Mouse (Mus musculus) midbrain, embryonic 16.5 days (tissue): ENCODE measurements around the gene Ergic1. TPM values are rescaled to one million over a fixed set of nuclear protein-coding genes. Genes with fewer than 3 reads are reported as not detected.

Experiments
- ATAC-seq: fragments of 200-750 bp; cut with Nextera tagmentation; 2 replicates; pipeline ENCODE4 v1.8.0; 2017; ENCODE audit warnings: moderate TSS enrichment
- H3K27ac ChIP-seq: fragments of 300-500 bp; sonication (generic); 2 replicates; pipeline ENCODE4 v1.5.1; 2014; ENCODE audit warnings: mild to moderate bottlenecking, low read length, mixed read lengths
- H3K27me3 ChIP-seq: fragments of 300-500 bp; sonication (generic); 2 replicates; pipeline ENCODE4 v1.6.1; 2014; ENCODE audit warnings: low read depth, low read length, mixed read lengths; ENCODE audit not compliant: control insufficient read depth, insufficient read depth
- H3K36me3 ChIP-seq: fragments of 300-500 bp; sonication (generic); 2 replicates; pipeline ENCODE4 v1.6.1; 2014; ENCODE audit warnings: mild to moderate bottlenecking, low read length, moderate library complexity, mixed read lengths; ENCODE audit not compliant: control insufficient read depth, insufficient read depth
- H3K4me1 ChIP-seq: fragments of 300-500 bp; sonication (generic); 2 replicates; pipeline ENCODE4 v1.6.1; 2014; ENCODE audit warnings: mild to moderate bottlenecking, low read length, mixed read lengths; ENCODE audit not compliant: control insufficient read depth, insufficient read depth
- H3K4me2 ChIP-seq: fragments of 300-500 bp; sonication (generic); 2 replicates; pipeline ENCODE4 v1.6.1; 2014; ENCODE audit warnings: mild to moderate bottlenecking, low read length, mixed read lengths
- H3K4me3 ChIP-seq: fragments of 300-500 bp; sonication (generic); 2 replicates; pipeline ENCODE4 v1.5.1; 2014; ENCODE audit warnings: low read depth, mild to moderate bottlenecking, low read length, moderate library complexity, mixed read lengths
- H3K9ac ChIP-seq: fragments of 300-500 bp; sonication (generic); 2 replicates; pipeline ENCODE4 v1.6.1; 2014; ENCODE audit warnings: low read depth, low read length, mixed read lengths
- H3K9me3 ChIP-seq: fragments of 300-500 bp; sonication (generic); replicated peaks from 2 replicates; pipeline ENCODE4 v1.6.1; 2014; ENCODE audit warnings: mild to moderate bottlenecking, low read length, mixed read lengths; ENCODE audit not compliant: control insufficient read depth, poor library complexity, severe bottlenecking
- WGBS: fragments of 180-500 bp; shearing (Covaris S2); extraction: QIAGEN DNeasy Blood & Tissue Kit; methylation state at CpG from one replicate; pipeline ENCODE4 v1.1.7; 2014; 5-methylcytosine and 5-hydroxymethylcytosine counted together
- polyA plus RNA-seq: library from polyadenylated mRNA; unstranded; fragments of >200 nt; fragmentation: Nextera tagmentation; extraction: Ambion mirVana; gene quantifications from 2 replicates; pipeline ENCODE4 v1.2.1, GENCODE M21; 2015

Gene Ergic1
- polyA plus RNA-seq, 1 experiment from 2014 or later = 103 TPM

DNA sequence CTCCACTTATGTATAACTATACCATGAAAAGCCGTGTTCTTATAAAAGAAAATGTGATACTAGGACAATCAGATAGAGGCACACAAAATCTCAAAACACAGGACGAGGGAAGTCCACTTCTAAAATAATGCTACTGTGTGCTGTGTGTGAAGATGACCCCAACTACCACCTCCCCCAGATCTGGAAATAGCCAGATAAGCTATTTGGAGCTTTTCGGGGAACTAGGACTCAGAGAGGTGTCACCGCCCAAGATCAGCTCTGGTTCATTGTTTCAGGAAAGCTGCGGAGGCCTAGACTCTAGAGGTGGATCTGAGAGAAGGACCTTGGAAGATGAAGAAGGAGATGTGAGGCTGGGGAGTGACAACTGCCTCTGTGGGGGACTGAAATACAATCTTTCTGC, 26.6 kb upstream of the Ergic1 start:
- Histone ChIP-seq H3K36me3 (no peaks in the 10 kb centered on the region), H3K9ac (no peak overlapping the region), H3K9me3 (no peaks in the 10 kb centered on the region), H3K27me3 (no peaks in the 10 kb centered on the region), H3K4me2 (no peak overlapping the region), H3K4me1 (no peaks in the 10 kb centered on the region), H3K4me3 (no peak overlapping the region), H3K27ac (no peak overlapping the region)
- 82% methylated on average over 5 of the region's 5 CpGs for WGBS
- ATAC-seq = no peak

DNA sequence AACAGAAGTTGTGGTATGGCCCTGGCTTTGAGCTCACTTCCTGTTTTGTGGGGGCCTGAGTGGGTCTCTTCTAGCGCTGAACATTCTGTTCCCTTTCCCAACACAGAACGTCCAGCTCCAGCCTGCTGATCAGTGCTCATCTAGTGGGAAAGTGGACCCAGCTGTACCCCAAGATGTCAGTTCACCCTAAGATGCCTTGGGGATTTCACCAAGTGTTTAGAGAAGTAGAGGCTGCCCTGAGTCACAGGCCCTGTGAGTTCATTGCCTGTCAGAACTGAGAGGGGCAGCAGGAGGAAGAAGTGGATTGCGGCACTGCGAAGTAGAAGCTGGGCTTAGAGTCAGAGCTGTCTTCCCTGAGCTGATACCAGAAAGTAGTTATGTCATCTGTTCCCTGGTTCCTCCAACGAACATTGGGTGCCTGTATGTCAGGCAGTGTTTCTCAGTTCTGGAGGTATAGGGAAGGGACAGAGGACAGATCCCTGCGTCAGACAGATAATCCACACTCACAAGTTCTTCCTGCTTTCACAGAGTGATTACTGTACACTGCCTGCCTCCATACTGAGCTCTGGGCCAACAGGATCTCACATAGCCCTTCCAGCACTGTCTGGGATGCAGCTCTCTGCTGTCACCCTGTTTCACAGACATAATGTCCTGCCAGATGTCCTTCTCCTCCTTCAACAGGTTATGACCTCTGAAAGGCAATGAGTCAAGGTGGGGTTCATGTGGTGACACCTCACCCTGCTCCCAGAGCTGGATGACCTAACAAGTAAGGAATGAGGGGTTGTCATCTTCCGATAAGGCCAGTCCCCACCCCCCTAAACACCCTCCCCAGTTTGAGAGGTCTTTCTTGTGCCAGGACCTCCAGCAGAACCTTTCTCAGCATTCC, 25.8 kb upstream of the Ergic1 start:
- ATAC-seq = no peak
- no peaks in the 10 kb centered on the region for H3K4me1 ChIP-seq
- H3K9ac ChIP-seq = no peak overlapping the region

GRCm38 (mm10) chr17:26537722-26538471, 23.4 kb upstream of the Ergic1 start:
- no peaks in the 10 kb centered on the region for H3K36me3 ChIP-seq
- H3K4me1 ChIP-seq = no peaks in the 10 kb centered on the region
- no peak overlapping the region for H3K4me2 ChIP-seq
- WGBS = 32% methylated on average over 6 of the region's 6 CpGs
- no peak for ATAC-seq
- H3K27me3 ChIP-seq = no peaks in the 10 kb centered on the region
- H3K9me3 ChIP-seq = no peaks in the 10 kb centered on the region
- no peak overlapping the region for H3K27ac ChIP-seq
- H3K4me3 ChIP-seq = no peak overlapping the region
- H3K9ac ChIP-seq = no peak overlapping the region

More for the DNA sequence above, 25.8 kb upstream of the Ergic1 start:
- Histone ChIP-seq H3K4me3 (no peak overlapping the region), H3K27ac (no peak overlapping the region), H3K9me3 (no peaks in the 10 kb centered on the region), H3K36me3 (no peaks in the 10 kb centered on the region), H3K4me2 (no peak overlapping the region), H3K27me3 (no peaks in the 10 kb centered on the region)
- WGBS = 80% methylated on average over 7 of the region's 7 CpGs

GRCm38 (mm10) chr17:26540083-26540482, 21.2 kb upstream of the Ergic1 start:
- Histone ChIP-seq H3K4me1 (no peaks in the 10 kb centered on the region), H3K27ac (no peak overlapping the region), H3K4me2 (no peak overlapping the region), H3K9me3 (no peaks in the 10 kb centered on the region), H3K9ac (no peak overlapping the region), H3K4me3 (no peak overlapping the region), H3K36me3 (no peaks in the 10 kb centered on the region), H3K27me3 (no peaks in the 10 kb centered on the region)
- WGBS = 73% methylated on average over 5 of the region's 5 CpGs
- ATAC-seq = no peak

GRCm38 (mm10) chr17:26544319-26544963, 16.8 kb upstream of the Ergic1 start:
- no peak for ATAC-seq
- WGBS = 88% methylated on average over 8 of the region's 8 CpGs
- Histone ChIP-seq H3K4me3 (no peak overlapping the region), H3K4me1 (no peaks in the 10 kb centered on the region), H3K36me3 (no peaks in the 10 kb centered on the region), H3K9ac (no peak overlapping the region), H3K27ac (no peak overlapping the region), H3K9me3 (no peaks in the 10 kb centered on the region), H3K4me2 (no peak overlapping the region), H3K27me3 (no peaks in the 10 kb centered on the region)

DNA sequence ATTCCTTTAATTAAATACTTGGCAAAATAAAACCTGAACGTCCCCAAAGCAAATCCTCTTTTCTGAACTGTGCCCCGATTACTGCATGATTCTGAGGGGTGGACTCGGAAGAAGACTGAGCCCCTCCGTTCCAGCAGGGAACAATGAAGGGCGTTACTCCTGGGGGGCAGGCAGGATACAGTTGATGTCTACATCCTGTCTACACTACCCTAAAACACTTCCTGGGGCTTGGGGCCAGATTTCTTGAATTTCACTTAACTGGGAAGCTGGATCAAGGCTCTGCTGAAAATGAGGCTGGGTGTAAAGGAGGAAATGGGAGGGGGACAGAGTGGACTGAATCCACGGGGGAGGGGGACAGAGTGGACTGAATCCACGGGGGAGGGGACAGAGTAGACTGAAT, 13.5 kb upstream of the Ergic1 start:
- no peak overlapping the region for H3K27ac ChIP-seq
- 31% methylated on average over 7 of the region's 7 CpGs for WGBS
- no peak overlapping the region for H3K4me2 ChIP-seq
- no peaks in the 10 kb centered on the region for H3K9me3 ChIP-seq
- H3K27me3 ChIP-seq = no peaks in the 10 kb centered on the region; the same call in 1 of the 2 replicates
- H3K36me3 ChIP-seq = no peaks in the 10 kb centered on the region
- H3K4me3 ChIP-seq = no peak overlapping the region
- ATAC-seq = no peak
- no peak overlapping the region for H3K9ac ChIP-seq
- H3K4me1 ChIP-seq = no peaks in the 10 kb centered on the region

DNA sequence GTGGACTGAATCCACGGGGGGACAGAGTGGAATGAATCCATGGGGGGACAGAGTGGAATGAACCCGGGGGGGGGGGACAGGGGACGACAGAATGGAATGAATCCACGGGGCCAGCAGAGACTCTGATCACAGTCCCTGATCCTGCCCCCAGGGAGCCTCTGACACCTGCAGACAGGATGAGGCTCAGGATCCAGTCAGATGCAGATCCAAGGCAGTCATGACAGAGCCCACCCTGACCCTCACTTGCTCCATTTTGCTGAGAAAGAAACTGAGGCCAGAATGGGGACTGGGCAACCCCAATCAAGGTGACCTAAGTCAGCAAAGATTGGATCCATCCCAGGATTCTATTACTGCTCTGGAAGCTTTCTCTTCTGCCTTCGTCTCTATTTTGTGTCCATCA, 12.7 kb upstream of the Ergic1 start:
- no peaks in the 10 kb centered on the region for H3K9me3 ChIP-seq
- no peak overlapping the region for H3K27ac ChIP-seq
- no peak overlapping the region for H3K4me2 ChIP-seq
- no peaks in the 10 kb centered on the region for H3K36me3 ChIP-seq
- H3K9ac ChIP-seq = no peak overlapping the region
- H3K4me3 ChIP-seq = no peak overlapping the region
- no peaks in the 10 kb centered on the region; the same call in 1 of the 2 replicates for H3K27me3 ChIP-seq
- no peak for ATAC-seq
- whole genome bisulfite sequencing = 8% methylated on average over 4 of the region's 5 CpGs
- H3K4me1 ChIP-seq = no peaks in the 10 kb centered on the region

DNA sequence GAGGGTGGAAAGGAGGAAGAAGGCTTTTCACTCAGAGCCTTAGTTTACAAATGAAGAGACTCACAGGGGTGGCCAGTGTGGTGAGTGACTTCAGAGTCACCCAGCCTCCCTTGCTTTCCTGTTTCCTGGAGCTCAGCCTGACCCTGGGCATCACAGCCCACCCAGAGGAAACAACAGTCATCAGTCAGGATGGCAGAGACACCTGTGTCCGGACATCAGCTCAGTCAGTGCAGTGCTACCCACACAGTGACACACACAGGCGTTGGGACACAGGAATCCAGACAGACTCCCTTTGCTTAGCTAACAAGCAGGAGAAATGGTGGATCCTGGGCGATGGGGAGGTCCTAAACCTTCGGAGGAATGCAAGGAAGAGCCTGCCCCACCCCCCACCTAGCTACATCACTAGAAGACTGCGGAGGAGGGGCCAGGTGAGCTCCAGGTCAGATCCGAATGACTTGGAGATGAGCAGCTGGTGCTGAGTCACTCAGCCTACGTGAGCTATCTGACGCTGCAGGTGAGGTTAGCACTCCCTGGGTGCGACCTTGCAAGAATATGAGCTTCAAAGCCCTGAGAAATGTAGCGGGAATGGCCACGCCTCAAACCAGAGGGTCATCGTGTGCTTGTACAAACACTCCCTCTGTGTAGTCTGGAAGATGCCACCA, 12.0 kb upstream of the Ergic1 start:
- WGBS = 15% methylated on average over 12 of the region's 12 CpGs
- no peak overlapping the region for H3K9ac ChIP-seq
- H3K4me1 ChIP-seq = no peaks in the 10 kb centered on the region
- no peak overlapping the region for H3K4me3 ChIP-seq
- no peaks in the 10 kb centered on the region; the same call in 1 of the 2 replicates for H3K27me3 ChIP-seq
- no peak for ATAC-seq
- no peak overlapping the region for H3K4me2 ChIP-seq
- H3K36me3 ChIP-seq = no peaks in the 10 kb centered on the region
- no peak overlapping the region for H3K27ac ChIP-seq
- H3K9me3 ChIP-seq = no peaks in the 10 kb centered on the region
